Mouse (Mus musculus) cerebellum, adult 2 months (tissue): ENCODE measurements around the gene Cnot10.

Source experiments
- CTCF ChIP-seq: fragments of 200-500 bp; IDR thresholded peaks from 2 replicates; pipeline ENCODE4 v1.5.1; 2011; ENCODE audit warnings: low read depth, mild to moderate bottlenecking, control low read depth, low read length, moderate library complexity, borderline replicate concordance; ENCODE audit not compliant: insufficient read depth
- POLR2A ChIP-seq: fragments of 200-500 bp; IDR thresholded peaks from 2 replicates; pipeline ENCODE4 v1.6.1; 2011; ENCODE audit warnings: low read length, control low read depth, borderline replicate concordance; ENCODE audit not compliant: insufficient read depth

DNA sequence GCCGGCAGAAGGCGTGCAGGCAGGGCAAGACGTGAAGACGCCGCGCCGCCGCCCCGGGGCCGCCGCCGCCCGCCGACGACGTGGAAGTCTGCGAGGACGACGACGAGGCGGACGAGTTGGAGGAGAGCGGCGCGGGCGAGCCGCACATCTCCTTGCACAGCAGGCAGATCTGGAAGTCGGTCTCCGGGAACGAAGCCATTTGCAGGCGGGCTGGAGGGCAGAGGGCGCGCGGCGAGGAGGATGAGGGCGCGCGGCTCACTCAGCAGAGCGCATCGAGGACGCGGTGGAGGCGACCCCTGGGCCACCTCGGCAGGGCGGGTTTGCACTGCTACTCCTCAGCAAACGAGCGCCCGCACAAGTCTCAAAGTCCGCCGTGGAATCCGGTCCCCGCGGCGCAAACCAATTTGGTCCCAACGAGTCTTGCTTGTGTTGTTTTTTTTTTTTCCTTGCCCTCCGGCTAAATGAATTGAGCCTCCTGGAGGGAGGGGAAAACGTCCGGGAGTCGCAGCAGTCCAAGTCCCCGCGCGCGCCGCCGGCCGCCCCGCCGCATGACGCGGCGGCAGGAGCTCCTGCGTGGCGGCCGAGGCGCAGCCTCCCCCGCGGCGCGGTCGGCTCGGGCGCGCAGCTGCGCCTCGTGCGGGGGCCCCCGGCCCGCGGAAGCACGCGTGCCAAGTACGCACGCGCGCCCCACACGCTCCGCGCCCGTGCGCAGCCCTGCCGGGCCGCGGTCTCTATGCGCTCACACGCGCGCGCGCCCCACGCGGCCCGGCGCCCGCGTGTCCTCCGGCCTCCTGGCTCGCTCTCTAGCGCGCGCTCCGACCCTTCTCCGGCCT lies 76.8 kb downstream of the Cnot10 start:
- no peak for TF ChIP-seq CTCF
- no peak for TF ChIP-seq POLR2A
